Mouse (Mus musculus): ENCODE results near the gene Garem2. TPM values are rescaled to one million over a fixed set of nuclear protein-coding genes. Genes with fewer than 3 reads are reported as not detected.

Gene Garem2
- polyA plus RNA-seq, 1 experiment = not detected

DNA sequence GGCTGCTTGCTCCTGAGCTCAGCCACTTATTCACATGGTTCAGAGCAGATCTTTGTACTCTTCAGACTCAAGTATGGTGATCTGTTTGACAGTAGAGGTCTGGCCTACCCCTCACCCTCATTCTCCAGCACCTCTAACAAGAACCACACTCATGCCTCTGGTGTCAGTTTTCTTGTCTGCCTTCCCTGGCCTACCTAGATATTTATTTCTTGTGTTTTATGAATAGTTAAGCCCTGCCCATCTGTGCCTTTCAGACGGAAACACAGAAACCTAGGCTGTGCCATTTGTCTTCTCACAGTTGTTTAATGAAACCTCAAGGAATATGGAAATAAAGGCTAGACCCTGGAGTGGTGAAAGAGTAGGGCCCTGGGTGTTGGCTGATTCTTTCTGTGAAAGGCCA, 13.1 kb downstream of the Garem2 start:
- TF ChIP-seq POLR2A (IDR thresholded peaks at IDR 0.05; ENCODE audit: insufficient read depth, low read depth, low read length) (no peak), CTCF (IDR thresholded peaks at IDR 0.05; ENCODE audit: insufficient read depth, low read depth, low read length) (no peak)
- 91% methylated on average over 1 of the region's 1 CpGs for WGBS

DNA sequence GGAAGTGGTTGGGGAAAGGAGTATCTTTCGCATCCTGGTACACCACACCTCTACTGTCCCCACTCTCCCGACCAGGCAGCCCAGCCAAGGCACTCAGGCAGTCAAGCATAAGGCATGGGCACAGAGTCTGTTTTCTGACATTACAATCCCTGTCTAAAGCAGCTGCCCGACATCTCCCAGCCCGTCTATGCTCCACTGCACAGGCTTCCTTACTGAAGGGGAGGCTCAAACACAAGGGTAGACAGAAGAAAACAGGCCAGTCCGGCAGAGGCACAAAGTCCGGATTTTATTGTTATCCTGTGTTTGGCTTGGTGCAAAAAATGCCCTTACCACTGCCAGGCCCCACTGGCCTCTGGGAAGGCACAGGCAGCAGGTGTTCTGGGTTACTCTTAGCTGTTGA, 14.2 kb downstream of the Garem2 start:
- Histone ChIP-seq H3K4me1 (ENCODE audit: control insufficient read depth, insufficient read depth, low read length) (peaks cover 11% of the 10 kb centered on the region), H3K27ac (ENCODE audit: insufficient read depth, low read depth, low read length) (no peak overlapping the region), H3K4me3 (ENCODE audit: insufficient read depth, low read depth, low read length) (no peak overlapping the region)
- TF ChIP-seq POLR2A (IDR thresholded peaks at IDR 0.05; ENCODE audit: insufficient read depth, low read depth, low read length) (no peak), CTCF (IDR thresholded peaks at IDR 0.05; ENCODE audit: insufficient read depth, low read depth, low read length) (no peak)
- WGBS = 64% methylated on average over 6 of the region's 6 CpGs

More for the DNA sequence above, 13.1 kb downstream of the Garem2 start:
- no peak overlapping the region for H3K27ac ChIP-seq (ENCODE audit: insufficient read depth, low read depth, low read length)
- H3K4me3 ChIP-seq (ENCODE audit: insufficient read depth, low read depth, low read length) = no peak overlapping the region
- peaks cover 16% of the 10 kb centered on the region for H3K4me1 ChIP-seq (ENCODE audit: control insufficient read depth, insufficient read depth, low read length)

DNA sequence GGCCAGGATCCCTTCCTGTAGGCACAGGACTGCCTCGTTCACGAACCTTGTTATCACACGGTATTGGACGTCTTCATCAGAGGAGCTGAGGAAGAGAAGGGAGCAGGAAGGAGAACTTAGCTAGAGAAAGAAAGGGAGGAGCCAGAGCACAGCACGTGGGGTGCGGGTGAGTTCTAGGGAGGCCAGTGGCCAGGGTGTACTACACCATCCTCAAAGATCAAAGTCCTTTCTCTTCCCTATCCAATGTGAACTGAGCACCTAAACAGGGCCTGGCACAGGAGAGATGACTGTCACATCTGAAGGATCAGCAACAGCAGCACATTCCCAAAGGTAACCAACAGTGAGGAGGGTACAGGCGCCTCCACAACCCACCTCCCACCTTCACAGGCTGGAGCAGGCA, 15.1 kb downstream of the Garem2 start:
- 0 out of 2 replicates have a peak, but pooled peaks cover 3% of the 10 kb centered on the region for H3K4me1 ChIP-seq (ENCODE audit: control insufficient read depth, insufficient read depth, low read length)
- no peak overlapping the region for H3K4me3 ChIP-seq (ENCODE audit: insufficient read depth, low read depth, low read length)
- TF ChIP-seq POLR2A (IDR thresholded peaks at IDR 0.05; ENCODE audit: insufficient read depth, low read depth, low read length) (no peak), CTCF (IDR thresholded peaks at IDR 0.05; ENCODE audit: insufficient read depth, low read depth, low read length) (no peak)
- WGBS = 84% methylated on average over 7 of the region's 7 CpGs
- no peak overlapping the region for H3K27ac ChIP-seq (ENCODE audit: insufficient read depth, low read depth, low read length)

DNA sequence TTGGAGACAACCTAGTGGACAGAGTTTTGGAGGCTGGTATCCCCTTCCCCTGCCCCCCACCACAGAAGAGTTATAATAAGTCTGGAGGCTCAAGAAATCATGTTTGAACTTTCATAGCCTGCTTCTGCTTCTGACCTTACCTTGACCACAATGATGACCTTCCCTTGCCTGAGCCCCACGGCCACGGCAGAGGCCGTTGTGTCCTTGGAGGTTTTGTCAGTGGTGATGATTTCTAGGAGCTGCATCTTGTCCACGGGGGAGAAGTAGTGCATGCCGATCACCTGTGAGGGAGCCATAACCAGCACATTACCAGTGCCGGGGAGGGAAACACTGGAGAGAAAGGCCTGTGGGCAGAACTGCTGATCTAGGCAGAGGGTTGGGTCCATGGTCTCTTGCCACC, 17.5 kb downstream of the Garem2 start:
- 91% methylated on average over 6 of the region's 6 CpGs for WGBS
- Histone ChIP-seq H3K4me3 (ENCODE audit: insufficient read depth, low read depth, low read length) (no peak overlapping the region), H3K27ac (ENCODE audit: insufficient read depth, low read depth, low read length) (no peak overlapping the region), H3K4me1 (ENCODE audit: control insufficient read depth, insufficient read depth, low read length) (peaks cover 6% of the 10 kb centered on the region)
- TF ChIP-seq CTCF (IDR thresholded peaks at IDR 0.05; ENCODE audit: insufficient read depth, low read depth, low read length) (no peak), POLR2A (IDR thresholded peaks at IDR 0.05; ENCODE audit: insufficient read depth, low read depth, low read length) (no peak)

DNA sequence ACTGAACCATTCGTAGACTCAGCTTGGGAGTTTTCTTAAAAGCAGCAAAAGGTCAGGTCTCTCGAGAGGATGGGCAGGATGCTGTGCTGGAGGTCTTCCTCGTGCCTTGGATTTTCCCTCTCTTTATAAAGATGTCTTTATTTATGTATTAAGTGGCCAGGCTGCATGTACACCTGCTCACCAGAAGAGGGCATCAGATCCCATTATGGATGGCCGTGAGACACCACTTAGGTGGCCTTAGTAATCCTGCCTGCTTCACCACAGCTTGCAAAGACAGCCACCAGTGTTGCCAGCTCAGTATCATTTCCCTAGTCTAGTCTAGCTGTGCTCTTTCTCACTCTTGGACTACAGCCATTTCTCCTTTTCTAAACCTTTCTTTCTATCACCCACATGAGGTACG, 20.6 kb downstream of the Garem2 start:
- H3K27ac ChIP-seq (ENCODE audit: insufficient read depth, low read depth, low read length) = no peak overlapping the region
- peaks cover 6% of the 10 kb centered on the region for H3K4me1 ChIP-seq (ENCODE audit: control insufficient read depth, insufficient read depth, low read length)
- TF ChIP-seq POLR2A (IDR thresholded peaks at IDR 0.05; ENCODE audit: insufficient read depth, low read depth, low read length) = no peak
- TF ChIP-seq CTCF (IDR thresholded peaks at IDR 0.05; ENCODE audit: insufficient read depth, low read depth, low read length) = no peak
- WGBS = 57% methylated on average over 5 of the region's 5 CpGs
- H3K4me3 ChIP-seq (ENCODE audit: insufficient read depth, low read depth, low read length) = no peak overlapping the region

DNA sequence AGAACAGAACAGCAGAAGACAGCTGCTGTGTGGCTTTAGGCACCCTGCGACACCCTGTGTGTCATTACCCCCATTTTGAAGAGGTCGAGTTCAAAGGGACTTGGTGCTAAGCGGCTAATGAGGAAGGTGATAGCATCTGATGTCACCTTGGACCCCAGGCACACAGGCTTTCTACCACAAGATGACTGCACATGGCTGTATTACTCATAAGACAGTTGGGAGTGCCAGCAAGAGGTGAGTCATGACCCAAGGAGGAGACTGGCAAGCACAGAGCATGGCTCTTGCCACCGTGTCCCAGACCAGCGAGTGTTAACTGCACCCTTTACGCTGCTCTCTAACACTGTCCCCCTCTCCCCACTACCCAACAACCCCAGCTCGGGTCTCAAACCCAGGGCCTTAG, 21.8 kb downstream of the Garem2 start:
- TF ChIP-seq CTCF (IDR thresholded peaks at IDR 0.05; ENCODE audit: insufficient read depth, low read depth, low read length) (no peak), POLR2A (IDR thresholded peaks at IDR 0.05; ENCODE audit: insufficient read depth, low read depth, low read length) (no peak)
- H3K4me1 ChIP-seq (ENCODE audit: control insufficient read depth, insufficient read depth, low read length) = peaks cover 6% of the 10 kb centered on the region
- WGBS = 78% methylated on average over 7 of the region's 7 CpGs

DNA sequence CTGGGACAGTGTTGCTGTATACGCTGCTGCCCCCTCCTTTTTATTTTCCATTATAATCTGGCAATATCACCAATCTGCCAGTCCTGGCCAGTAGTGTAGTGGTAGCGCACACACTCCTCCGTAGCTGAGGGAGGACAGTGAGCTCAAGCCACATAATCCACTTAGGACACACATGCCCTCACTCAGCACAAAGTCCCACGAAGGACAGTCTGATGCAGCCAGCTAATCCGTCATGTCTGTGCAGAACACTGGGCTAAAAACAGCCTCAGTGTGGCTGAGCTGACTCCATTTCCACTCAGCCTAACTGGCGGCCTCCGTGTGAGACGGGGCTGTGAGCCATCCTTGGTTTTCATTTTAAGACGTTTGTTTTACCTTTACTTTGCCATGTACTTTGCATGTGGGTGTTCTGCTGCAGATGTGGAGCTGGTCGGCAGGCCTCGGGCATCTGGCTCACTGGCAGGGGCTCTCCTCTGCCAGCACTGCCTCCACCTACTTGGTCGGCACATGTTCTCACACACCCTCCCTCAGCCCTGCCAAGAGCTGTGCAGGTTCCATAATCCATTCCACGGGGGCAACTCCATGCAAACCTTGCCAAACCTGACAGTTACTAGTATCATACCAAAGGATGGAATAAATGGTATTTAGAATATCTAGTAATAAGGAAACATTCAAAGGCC, 23.1 kb downstream of the Garem2 start:
- Histone ChIP-seq H3K27ac (ENCODE audit: insufficient read depth, low read depth, low read length) (no peak overlapping the region), H3K4me3 (ENCODE audit: insufficient read depth, low read depth, low read length) (no peak overlapping the region), H3K4me1 (ENCODE audit: control insufficient read depth, insufficient read depth, low read length) (peaks cover 6% of the 10 kb centered on the region)
- TF ChIP-seq CTCF (IDR thresholded peaks at IDR 0.05; ENCODE audit: insufficient read depth, low read depth, low read length) (no peak), POLR2A (IDR thresholded peaks at IDR 0.05; ENCODE audit: insufficient read depth, low read depth, low read length) (no peak)
- WGBS = 87% methylated on average over 13 of the region's 13 CpGs

More for the DNA sequence above, 21.8 kb downstream of the Garem2 start:
- H3K4me3 ChIP-seq (ENCODE audit: insufficient read depth, low read depth, low read length) = no peak overlapping the region
- no peak overlapping the region for H3K27ac ChIP-seq (ENCODE audit: insufficient read depth, low read depth, low read length)

DNA sequence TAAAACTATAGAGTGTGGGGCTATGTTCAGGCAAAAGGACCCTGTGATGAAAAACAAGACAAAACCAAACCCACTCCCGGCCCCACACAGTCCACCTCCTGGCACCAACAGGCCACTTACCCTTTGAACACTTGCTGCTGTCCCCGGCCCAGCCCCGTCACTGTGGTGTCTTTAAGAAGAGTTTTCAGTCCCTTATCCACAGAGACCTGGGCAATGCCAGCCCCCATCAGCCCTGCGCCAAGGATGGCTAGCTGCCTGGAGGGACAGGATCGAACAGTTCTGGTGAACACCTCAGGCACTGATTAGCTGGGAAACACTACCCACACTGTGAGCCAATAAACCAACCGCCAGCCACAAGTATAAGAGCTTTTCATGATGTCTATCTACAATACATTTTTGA, 23.7 kb downstream of the Garem2 start:
- 90% methylated on average over 6 of the region's 6 CpGs for WGBS
- Histone ChIP-seq H3K4me1 (ENCODE audit: control insufficient read depth, insufficient read depth, low read length) (peaks cover 6% of the 10 kb centered on the region), H3K27ac (ENCODE audit: insufficient read depth, low read depth, low read length) (no peak overlapping the region), H3K4me3 (ENCODE audit: insufficient read depth, low read depth, low read length) (no peak overlapping the region)
- no peak for TF ChIP-seq CTCF (IDR thresholded peaks at IDR 0.05; ENCODE audit: insufficient read depth, low read depth, low read length)
- no peak for TF ChIP-seq POLR2A (IDR thresholded peaks at IDR 0.05; ENCODE audit: insufficient read depth, low read depth, low read length)

DNA sequence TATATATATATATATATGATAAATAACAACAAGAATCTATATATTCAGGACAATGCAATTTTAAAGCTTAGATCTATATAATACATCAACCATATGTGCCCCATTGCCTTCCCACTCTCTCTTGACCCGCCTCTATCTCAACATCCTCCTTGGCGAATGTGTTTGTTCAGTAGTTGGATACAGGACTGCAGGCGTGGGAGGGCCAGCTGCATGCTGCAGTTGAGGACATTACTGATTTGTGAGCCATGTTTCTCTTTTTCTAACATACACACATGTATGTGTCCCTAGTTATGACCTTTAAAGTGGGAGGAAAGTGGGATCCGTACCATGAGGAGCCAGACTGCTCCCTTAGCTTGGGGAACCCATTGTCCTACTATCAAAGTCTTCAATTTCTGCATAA, 26.3 kb downstream of the Garem2 start:
- Histone ChIP-seq H3K27ac (ENCODE audit: insufficient read depth, low read depth, low read length) (no peak overlapping the region), H3K4me3 (ENCODE audit: insufficient read depth, low read depth, low read length) (no peak overlapping the region), H3K4me1 (ENCODE audit: control insufficient read depth, insufficient read depth, low read length) (peaks cover 6% of the 10 kb centered on the region)
- 91% methylated on average over 4 of the region's 4 CpGs for WGBS
- TF ChIP-seq POLR2A (IDR thresholded peaks at IDR 0.05; ENCODE audit: insufficient read depth, low read depth, low read length) = no peak
- no peak for TF ChIP-seq CTCF (IDR thresholded peaks at IDR 0.05; ENCODE audit: insufficient read depth, low read depth, low read length)

Measured in olfactory bulb, adult 2 months (tissue).